Mouse (Mus musculus) lung, embryonic 15.5 days (tissue): Measurements from ENCODE around the gene Snrnp70. TPM values are rescaled to one million over a fixed set of nuclear protein-coding genes. Genes with fewer than 3 reads are reported as not detected.
"Not testable (repeated sequence)": the region's sequence is repeated elsewhere in the genome, so short reads cannot be mapped to it uniquely, and the experiment has no call there.

Experiments
- ATAC-seq: fragments of 200-750 bp; cut with Nextera tagmentation; 2 replicates; pipeline ENCODE4 v1.8.0; 2017; ENCODE audit warnings: moderate number of reproducible peaks, borderline replicate concordance; ENCODE audit not compliant: low FRiP score, low TSS enrichment; ENCODE audit errors: extremely low read depth
- H3K27ac ChIP-seq: fragments of 300-500 bp; sonication (generic); 2 replicates; pipeline ENCODE4 v1.5.1; 2015; ENCODE audit warnings: moderate library complexity, mild to moderate bottlenecking, inconsistent platforms
- H3K27me3 ChIP-seq: fragments of 300-500 bp; sonication (generic); 2 replicates; pipeline ENCODE4 v1.6.1; 2015; ENCODE audit warnings: inconsistent platforms
- H3K36me3 ChIP-seq: fragments of 300-500 bp; sonication (generic); 2 replicates; pipeline ENCODE4 v1.6.1; 2015; ENCODE audit warnings: inconsistent platforms
- H3K4me1 ChIP-seq: fragments of 300-500 bp; sonication (generic); 2 replicates; pipeline ENCODE4 v1.6.1; 2015; ENCODE audit warnings: inconsistent platforms
- H3K4me2 ChIP-seq: fragments of 300-500 bp; sonication (generic); 2 replicates; pipeline ENCODE4 v1.6.1; 2015; ENCODE audit warnings: inconsistent platforms, mild to moderate bottlenecking, moderate library complexity
- H3K4me3 ChIP-seq: fragments of 300-500 bp; sonication (generic); 2 replicates; pipeline ENCODE4 v1.5.1; 2015; ENCODE audit warnings: mild to moderate bottlenecking, inconsistent platforms
- H3K9ac ChIP-seq: fragments of 300-500 bp; sonication (generic); 2 replicates; pipeline ENCODE4 v1.6.1; 2015; ENCODE audit warnings: inconsistent platforms
- H3K9me3 ChIP-seq: fragments of 300-500 bp; sonication (generic); 2 replicates; pipeline ENCODE4 v1.6.1; 2016; ENCODE audit warnings: inconsistent platforms
- whole genome bisulfite sequencing: fragments of 180-500 bp; shearing (Covaris S2); methylation state at CpG from one replicate; pipeline ENCODE4 v1.1.7; 2015; 5-methylcytosine and 5-hydroxymethylcytosine counted together
- polyA plus RNA-seq: library from polyadenylated mRNA; unstranded; fragments of >200 nt; fragmentation: Nextera tagmentation; extraction: Ambion mirVana; gene quantifications from 2 replicates; pipeline ENCODE4 v1.2.1, GENCODE M21; 2015

Gene Snrnp70
- polyA plus RNA-seq, 1 experiment from 2014 or later = 224 TPM

- ATAC-seq = peak; percentile 83
- 1% methylated on average over 43 of the region's 43 CpGs for WGBS
Observed at GRCm38 (mm10) chr7:45361243-45361804, 34.2 kb downstream of the Snrnp70 start.

GRCm38 (mm10) chr7:45360404-45361125 is 35.0 kb downstream of the Snrnp70 start:
- peak; percentile 3; the same call in 1 of the 2 replicates for ATAC-seq
- no peaks in the 10 kb centered on the region for H3K9me3 ChIP-seq
- H3K4me1 ChIP-seq = peaks cover 20% of the 10 kb centered on the region
- no peak overlapping the region for H3K9ac ChIP-seq
- peak overlapping the region; percentile 85 for H3K4me2 ChIP-seq
- 41% methylated on average over 18 of the region's 18 CpGs for WGBS
- no peak overlapping the region for H3K27ac ChIP-seq
- H3K4me3 ChIP-seq = 0 out of 2 replicates have a peak overlapping the region, but pooled peaks have one; percentile 43
- no peaks in the 10 kb centered on the region for H3K36me3 ChIP-seq
- peaks cover 57% of the 10 kb centered on the region for H3K27me3 ChIP-seq

More at GRCm38 (mm10) chr7:45361243-45361804, 34.2 kb downstream of the Snrnp70 start:
- H3K4me2 ChIP-seq = peak overlapping the region; percentile 85
- peak overlapping the region; percentile 43 for H3K4me3 ChIP-seq
- H3K9me3 ChIP-seq = no peaks in the 10 kb centered on the region
- no peaks in the 10 kb centered on the region for H3K36me3 ChIP-seq
- H3K4me1 ChIP-seq = peaks cover 28% of the 10 kb centered on the region
- H3K9ac ChIP-seq = peak overlapping the region; percentile 25
- H3K27ac ChIP-seq = no peak overlapping the region
- peaks cover 65% of the 10 kb centered on the region for H3K27me3 ChIP-seq

GRCm38 (mm10) chr7:45359081-45359480 is 36.5 kb downstream of the Snrnp70 start:
- not testable (repeated sequence) for ATAC-seq

GRCm38 (mm10) chr7:45356087-45356486 is 39.5 kb downstream of the Snrnp70 start:
- Histone ChIP-seq H3K9me3 (no peaks in the 10 kb centered on the region), H3K4me2 (no peak overlapping the region), H3K4me3 (no peak overlapping the region), H3K27me3 (peaks cover 15% of the 10 kb centered on the region), H3K9ac (no peak overlapping the region), H3K27ac (no peak overlapping the region), H3K36me3 (no peaks in the 10 kb centered on the region), H3K4me1 (peaks cover 4% of the 10 kb centered on the region; the same call in 1 of the 2 replicates)
- ATAC-seq = no peak
- WGBS = 37% methylated on average over 13 of the region's 13 CpGs

More at GRCm38 (mm10) chr7:45359081-45359480, 36.5 kb downstream of the Snrnp70 start:
- not testable (repeated sequence) for H3K27ac ChIP-seq, H3K36me3 ChIP-seq, H3K4me2 ChIP-seq, H3K9ac ChIP-seq, H3K9me3 ChIP-seq, H3K4me3 ChIP-seq
- 54% methylated on average over 10 of the region's 11 CpGs for WGBS
- Histone ChIP-seq H3K4me1 (peaks cover 20% of the 10 kb centered on the region), H3K27me3 (peaks cover 44% of the 10 kb centered on the region)

- Histone ChIP-seq H3K4me2 (no peak overlapping the region), H3K4me1 (no peaks in the 10 kb centered on the region), H3K9me3 (no peaks in the 10 kb centered on the region), H3K27me3 (peaks cover 9% of the 10 kb centered on the region), H3K9ac (no peak overlapping the region), H3K36me3 (no peaks in the 10 kb centered on the region), H3K27ac (no peak overlapping the region), H3K4me3 (no peak overlapping the region)
- ATAC-seq = no peak
- WGBS = 63% methylated on average over 15 of the region's 15 CpGs
Observed at GRCm38 (mm10) chr7:45355318-45356020, 40.1 kb downstream of the Snrnp70 start.

- H3K4me3 ChIP-seq = no peak overlapping the region
- no peaks in the 10 kb centered on the region for H3K36me3 ChIP-seq
- no peak for ATAC-seq
- H3K9me3 ChIP-seq = no peaks in the 10 kb centered on the region
- 18% methylated on average over 5 of the region's 5 CpGs for WGBS
- no peak overlapping the region for H3K27ac ChIP-seq
- H3K4me2 ChIP-seq = no peak overlapping the region
- H3K27me3 ChIP-seq = no peaks in the 10 kb centered on the region
- H3K9ac ChIP-seq = no peak overlapping the region
- H3K4me1 ChIP-seq = no peaks in the 10 kb centered on the region
Observed at GRCm38 (mm10) chr7:45353041-45353440, 42.5 kb downstream of the Snrnp70 start.

- H3K27ac ChIP-seq = no peak overlapping the region
- H3K9me3 ChIP-seq = no peaks in the 10 kb centered on the region
- no peak for ATAC-seq
- H3K4me2 ChIP-seq = no peak overlapping the region
- no peak overlapping the region for H3K9ac ChIP-seq
- 59% methylated on average over 13 of the region's 13 CpGs for WGBS
- H3K36me3 ChIP-seq = no peaks in the 10 kb centered on the region
- no peaks in the 10 kb centered on the region for H3K4me1 ChIP-seq
- H3K4me3 ChIP-seq = no peak overlapping the region
- no peaks in the 10 kb centered on the region for H3K27me3 ChIP-seq
Observed at GRCm38 (mm10) chr7:45346905-45347304, 48.6 kb downstream of the Snrnp70 start.

GRCm38 (mm10) chr7:45343543-45343942 is 52.0 kb downstream of the Snrnp70 start:
- 15% methylated on average over 13 of the region's 13 CpGs for WGBS
- no peaks in the 10 kb centered on the region for H3K36me3 ChIP-seq
- ATAC-seq = no peak
- no peak overlapping the region for H3K9ac ChIP-seq
- no peaks in the 10 kb centered on the region for H3K9me3 ChIP-seq
- H3K4me3 ChIP-seq = no peak overlapping the region
- H3K4me2 ChIP-seq = no peak overlapping the region
- peaks cover 31% of the 10 kb centered on the region for H3K4me1 ChIP-seq
- H3K27ac ChIP-seq = no peak overlapping the region
- H3K27me3 ChIP-seq = no peaks in the 10 kb centered on the region

- no peak for ATAC-seq
- Histone ChIP-seq H3K4me1 (peaks cover 44% of the 10 kb centered on the region), H3K27me3 (no peaks in the 10 kb centered on the region), H3K36me3 (no peaks in the 10 kb centered on the region), H3K4me3 (no peak overlapping the region), H3K9ac (no peak overlapping the region), H3K4me2 (no peak overlapping the region), H3K27ac (no peak overlapping the region), H3K9me3 (no peaks in the 10 kb centered on the region)
- 90% methylated on average over 11 of the region's 11 CpGs for WGBS
Observed at GRCm38 (mm10) chr7:45342081-45342480, 53.5 kb downstream of the Snrnp70 start.

GRCm38 (mm10) chr7:45341303-45341702 is 54.2 kb downstream of the Snrnp70 start:
- no peak overlapping the region for H3K9ac ChIP-seq
- H3K27me3 ChIP-seq = no peaks in the 10 kb centered on the region
- no peaks in the 10 kb centered on the region for H3K9me3 ChIP-seq
- peak; percentile 3; the same call in 1 of the 2 replicates for ATAC-seq
- peak overlapping the region; percentile 35; the same call in 1 of the 2 replicates for H3K27ac ChIP-seq
- peak overlapping the region; percentile 91 for H3K4me2 ChIP-seq
- H3K4me1 ChIP-seq = peaks cover 44% of the 10 kb centered on the region
- H3K4me3 ChIP-seq = peak overlapping the region; percentile 55; the same call in 1 of the 2 replicates
- H3K36me3 ChIP-seq = no peaks in the 10 kb centered on the region
- WGBS = 4% methylated on average over 8 of the region's 8 CpGs

- peak overlapping the region; percentile 64 for H3K9ac ChIP-seq
- peak; percentile 25; the same call in 1 of the 2 replicates for ATAC-seq
- H3K27me3 ChIP-seq = no peaks in the 10 kb centered on the region
- peak overlapping the region; percentile 70 for H3K27ac ChIP-seq
- no peaks in the 10 kb centered on the region for H3K36me3 ChIP-seq
- H3K4me3 ChIP-seq = peak overlapping the region; percentile 55
- no peaks in the 10 kb centered on the region for H3K9me3 ChIP-seq
- peaks cover 44% of the 10 kb centered on the region for H3K4me1 ChIP-seq
- 0% methylated on average over 11 of the region's 11 CpGs for WGBS
- peak overlapping the region; percentile 91 for H3K4me2 ChIP-seq
Observed at GRCm38 (mm10) chr7:45340669-45341068, 54.9 kb downstream of the Snrnp70 start.

- Histone ChIP-seq H3K36me3 (no peaks in the 10 kb centered on the region), H3K4me2 (peak overlapping the region; percentile 91), H3K9me3 (no peaks in the 10 kb centered on the region), H3K27ac (peak overlapping the region; percentile 70), H3K9ac (peak overlapping the region; percentile 64), H3K4me3 (peak overlapping the region; percentile 55), H3K27me3 (no peaks in the 10 kb centered on the region), H3K4me1 (peaks cover 47% of the 10 kb centered on the region)
- under 1% methylated on average over 11 of the region's 11 CpGs for WGBS
- ATAC-seq = no peak
Observed at GRCm38 (mm10) chr7:45340066-45340442, 55.5 kb downstream of the Snrnp70 start.
